Mouse (Mus musculus) left cerebral cortex, adult 2 months (tissue): ENCODE data around the gene Dmwd. TPM values are rescaled to one million over a fixed set of nuclear protein-coding genes. Genes with fewer than 3 reads are reported as not detected.

Source experiments
- DNase-seq, 2 experiments: peaks; one replicate each; pipeline ENCODE4 v3.0.0; 2021 to 2022; ENCODE audit warnings: low spot score in 2 of 2, mixed read lengths in 1 of 2; ENCODE audit errors: extremely low spot score in 1 of 2
- H3K27ac ChIP-seq: fragments of 200-600 bp; 2 replicates; pipeline ENCODE4 v1.8.1; 2022
- H3K4me3 ChIP-seq: fragments of 200-600 bp; 2 replicates; pipeline ENCODE4 v1.8.1; 2022
- CTCF ChIP-seq: fragments of 200-600 bp; IDR thresholded peaks from 2 replicates; pipeline ENCODE4 v1.8.1; 2022; ENCODE audit warnings: antibody characterized with exemption, mild to moderate bottlenecking, moderate library complexity
- intact Hi-C: fragments of 180-260 bp; cut with DNase I; formaldehyde crosslinking; loops from one replicate; pipeline ENCODE4 v1.15.1; 2025
- total RNA-seq, 2 experiments: library from RNA; stranded (reverse); gene quantifications; 2 replicates each; pipeline ENCODE4 v1.2.3; 2021

Dmwd gene
- total RNA-seq, 2 experiments from 2014 or later, result 141 to 143 TPM

- no peak overlapping the region for H3K27ac ChIP-seq
- intact Hi-C loops, result no loop called here
- no peak overlapping the region for H3K4me3 ChIP-seq
- DNase-seq, result no peak
- TF ChIP-seq CTCF, result no peak
Measured at GRCm38 (mm10) chr7:19097217-19097616, 21.2 kb downstream of the Dmwd start.

- intact Hi-C loops, result no loop called here
- no peak for TF ChIP-seq CTCF
- H3K4me3 ChIP-seq, result no peak overlapping the region
- H3K27ac ChIP-seq, result no peak overlapping the region
- DNase-seq, result no peak
Measured at GRCm38 (mm10) chr7:19097863-19098262, 21.8 kb downstream of the Dmwd start.

DNA sequence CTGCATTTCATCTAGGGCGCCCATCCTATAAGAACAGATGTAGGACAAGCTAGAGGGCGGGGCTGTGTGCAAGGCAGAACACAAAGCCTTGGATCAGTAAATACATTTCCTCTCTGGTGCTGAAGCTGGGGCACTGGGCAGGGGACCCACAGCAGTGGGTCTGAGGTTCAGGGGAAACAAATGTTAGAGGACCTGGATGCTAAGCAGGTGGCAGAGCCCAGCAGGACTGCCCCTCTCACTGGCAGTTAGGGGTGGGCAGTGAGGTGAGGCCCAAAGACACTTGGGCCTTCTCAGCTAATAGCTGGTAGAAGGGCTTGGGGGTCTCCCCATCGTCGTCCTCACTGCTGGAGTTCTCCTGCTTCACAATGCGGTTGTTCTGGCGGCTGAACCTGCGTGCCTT lies 22.8 kb downstream of the Dmwd start:
- H3K4me3 ChIP-seq, result no peak overlapping the region
- intact Hi-C loops, result no loop called here
- no peak for TF ChIP-seq CTCF
- no peak overlapping the region for H3K27ac ChIP-seq
- DNase-seq, result no peak

- no peak overlapping the region for H3K4me3 ChIP-seq
- H3K27ac ChIP-seq, result no peak overlapping the region
- TF ChIP-seq CTCF, result no peak
- no peak for DNase-seq
- intact Hi-C loops, result no loop called here
Measured at GRCm38 (mm10) chr7:19100290-19100689, 24.3 kb downstream of the Dmwd start.

- DNase-seq, result no peak
- intact Hi-C loops, result no loop called here
- Histone ChIP-seq H3K27ac (no peak overlapping the region), H3K4me3 (no peak overlapping the region)
- no peak for TF ChIP-seq CTCF
Measured at GRCm38 (mm10) chr7:19103741-19104140, 27.7 kb downstream of the Dmwd start.

DNA sequence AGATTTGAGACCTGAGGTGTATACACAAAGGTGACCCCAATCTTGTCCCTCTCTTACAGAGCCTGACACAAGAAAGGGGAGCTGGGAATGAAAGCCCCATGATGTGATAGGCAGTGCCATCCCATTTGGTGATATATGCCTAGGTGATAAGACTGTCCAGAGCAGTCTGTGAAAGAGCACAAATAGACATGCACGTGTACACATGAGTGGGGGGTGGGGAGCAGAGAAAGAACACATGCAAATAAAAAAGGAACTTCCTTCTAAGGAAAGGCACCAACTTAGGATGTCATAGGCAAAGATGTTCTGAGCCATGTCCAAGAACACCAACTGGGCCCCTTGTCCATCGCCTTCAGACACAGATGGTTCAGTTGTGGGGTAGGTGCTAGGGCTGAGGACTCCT lies 28.5 kb downstream of the Dmwd start:
- H3K27ac ChIP-seq, result no peak overlapping the region
- TF ChIP-seq CTCF, result no peak
- intact Hi-C loops, result no loop called here

DNA sequence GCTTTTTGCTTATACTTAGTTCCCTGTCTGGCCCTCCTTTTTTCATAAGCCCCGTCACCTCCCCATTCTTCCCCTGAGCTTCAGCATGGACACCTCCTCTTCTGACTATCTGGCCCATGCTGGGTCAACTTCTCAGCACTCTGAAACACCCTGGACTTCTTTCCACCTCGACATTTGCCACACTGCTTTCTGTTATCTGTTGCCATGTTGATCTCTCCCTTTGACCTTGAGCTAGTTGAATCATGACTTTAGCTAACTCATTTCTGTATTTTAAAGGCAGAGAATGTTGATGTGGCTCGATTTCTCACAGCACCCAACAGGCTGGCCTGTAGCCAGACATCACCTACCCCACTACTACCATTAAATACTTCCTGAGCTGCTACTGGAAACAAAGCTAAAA lies 31.4 kb downstream of the Dmwd start:
- no peak for DNase-seq
- no peak overlapping the region for H3K4me3 ChIP-seq
- intact Hi-C loops, result no loop called here
- no peak for TF ChIP-seq CTCF
- no peak overlapping the region for H3K27ac ChIP-seq

More for the DNA sequence above, 28.5 kb downstream of the Dmwd start:
- no peak overlapping the region for H3K4me3 ChIP-seq
- no peak for DNase-seq

DNA sequence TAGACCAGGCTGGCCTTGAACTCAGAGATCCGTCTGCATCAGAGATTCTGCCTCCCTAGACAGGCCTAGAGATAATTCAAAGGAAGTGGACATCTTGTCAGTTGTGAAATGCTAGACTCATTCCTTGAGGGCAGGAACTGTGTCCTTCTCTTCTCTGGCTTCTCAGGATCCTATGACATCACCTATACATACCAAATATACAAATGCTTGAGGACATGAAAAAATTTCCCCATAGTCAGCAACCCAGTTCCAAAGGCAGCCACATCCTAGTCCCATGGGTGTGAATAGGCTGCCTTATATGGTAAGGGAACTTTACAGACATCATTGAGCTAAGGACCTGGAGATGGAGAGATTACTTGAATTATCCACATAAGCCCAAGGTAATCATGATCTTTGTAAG lies 33.5 kb downstream of the Dmwd start:
- intact Hi-C loops, result no loop called here
- no peak for TF ChIP-seq CTCF
- H3K27ac ChIP-seq, result no peak overlapping the region
- no peak for DNase-seq
- no peak overlapping the region for H3K4me3 ChIP-seq

DNA sequence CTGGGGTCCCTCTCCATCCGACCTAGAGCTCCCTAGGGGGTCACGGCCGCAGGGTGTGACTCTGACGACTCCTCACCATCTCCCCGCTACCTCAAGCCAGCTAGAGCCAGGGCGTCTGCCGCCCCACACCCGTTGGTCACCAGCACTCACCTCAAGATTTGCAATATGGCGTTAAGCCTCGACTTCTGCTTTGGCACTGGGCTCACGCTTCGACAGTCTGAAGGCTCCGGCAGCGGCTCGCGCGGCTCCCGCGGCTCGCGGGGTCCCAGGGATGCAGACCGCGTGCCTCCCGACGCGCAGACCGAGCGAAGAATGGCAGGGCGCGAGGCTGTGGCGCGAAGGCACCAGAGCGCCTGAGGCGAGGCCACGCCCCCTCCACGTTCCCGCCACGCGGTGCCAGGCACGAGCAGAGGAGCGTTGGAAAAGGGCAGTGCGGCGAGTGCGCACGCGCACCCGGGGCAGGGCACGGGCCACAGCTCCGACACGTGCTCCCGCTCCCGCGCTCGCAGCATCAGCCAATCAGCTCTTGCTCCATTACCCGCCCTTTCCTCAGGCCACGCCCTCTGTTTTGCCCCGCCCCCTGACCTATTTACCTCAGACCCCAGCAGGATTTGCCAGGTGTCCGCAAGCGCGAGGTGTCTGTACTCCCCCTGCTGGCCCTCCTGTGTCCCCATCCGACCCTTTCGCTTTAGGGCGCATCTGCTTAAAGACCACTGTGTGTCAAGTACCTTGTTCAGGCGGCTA lies 42.2 kb downstream of the Dmwd start, which contains the start of gene Gm4969:
Gene Gm4969 (minus strand): TSS at position 341 of the 744 bp plus-strand sequence.
- Histone ChIP-seq H3K4me3 (peak within 1 kb of the TSS; percentile 34), H3K27ac (no peak within 1 kb of the TSS)
- DNase-seq, result peak; percentile 59 to 65
- intact Hi-C loops, result no loop called here
- peak; percentile 17 for TF ChIP-seq CTCF

- no peak for DNase-seq
- no peak overlapping the region for H3K4me3 ChIP-seq
- no peak overlapping the region for H3K27ac ChIP-seq
- intact Hi-C loops, result no loop called here
- no peak for TF ChIP-seq CTCF
Measured at GRCm38 (mm10) chr7:19119083-19119482, 43.1 kb downstream of the Dmwd start.

DNA sequence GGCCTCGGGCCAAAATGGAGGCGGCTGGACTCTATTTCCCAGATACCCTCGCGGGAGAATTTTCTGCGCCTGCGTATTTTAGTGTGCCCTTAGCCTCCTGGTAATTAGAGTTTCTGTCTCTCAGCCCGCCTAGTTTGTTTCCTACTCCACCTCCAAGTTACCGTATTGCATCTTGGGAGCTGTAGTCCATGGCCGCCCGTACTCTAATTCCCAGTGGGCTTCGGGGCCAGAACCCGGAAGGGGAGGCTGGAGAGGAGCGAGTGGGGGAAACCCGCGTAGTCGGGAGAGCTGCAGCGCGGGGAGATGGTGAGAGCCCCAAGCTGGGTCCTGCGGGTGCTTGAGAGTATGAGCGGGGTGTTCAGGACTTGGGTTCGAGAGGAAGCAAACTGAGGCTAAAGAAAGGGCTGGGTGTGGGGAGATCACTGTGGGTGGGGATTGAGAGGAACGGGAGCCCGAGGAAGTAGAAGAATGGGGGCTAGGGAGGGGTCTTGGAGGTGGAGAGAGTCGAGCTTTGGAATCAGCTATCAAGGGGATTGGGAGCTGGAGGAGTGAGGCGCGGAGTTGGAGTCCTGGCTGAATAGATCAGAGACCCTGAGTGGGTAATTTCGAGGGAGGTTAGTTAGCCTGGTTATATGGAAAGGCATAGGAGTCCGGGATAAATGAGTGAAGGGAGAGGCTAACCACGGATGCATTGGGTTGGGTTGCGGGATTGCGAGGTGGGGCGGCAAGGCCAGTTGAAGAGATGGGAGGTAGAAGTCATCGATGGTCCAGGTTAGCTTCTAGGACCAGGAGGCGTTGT lies 43.8 kb downstream of the Dmwd start, which contains the start of gene Fbxo46:
Gene Fbxo46 (plus strand): TSS at position 229 of the 799 bp plus-strand sequence.
- intact Hi-C loops, result no loop called here
- peak; percentile 88 to 90 for DNase-seq
- Histone ChIP-seq H3K4me3 (peak within 1 kb of the TSS; percentile 86), H3K27ac (peak within 1 kb of the TSS; percentile 80)
- no peak for TF ChIP-seq CTCF

DNA sequence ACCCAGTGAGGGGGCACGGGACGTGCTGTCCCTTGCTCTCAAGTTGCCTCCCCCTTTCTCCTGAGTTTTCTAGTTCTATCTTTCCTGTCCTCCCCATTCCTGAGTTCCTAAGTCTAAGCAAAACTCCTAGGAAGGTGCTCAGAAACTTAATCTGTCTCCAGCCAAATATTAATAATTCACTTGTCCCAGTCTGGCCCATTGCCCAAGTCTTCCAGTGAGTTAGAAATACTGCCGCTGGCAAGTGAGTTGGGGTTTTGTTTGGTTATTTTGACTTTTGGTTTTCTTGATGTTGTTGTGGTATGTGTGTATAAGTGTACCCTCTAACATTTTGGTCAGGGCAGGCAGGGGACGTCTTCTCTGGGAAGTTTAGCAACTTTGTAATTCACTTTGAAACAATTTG lies 45.7 kb downstream of the Dmwd start:
- no peak overlapping the region for H3K4me3 ChIP-seq
- H3K27ac ChIP-seq, result no peak overlapping the region
- no peak for DNase-seq
- intact Hi-C loops, result no loop called here
- no peak for TF ChIP-seq CTCF
